Mouse (Mus musculus) adrenal gland (tissue): ENCODE measurements around the gene Zfp282.

Experiments used
- intact Hi-C: fragments of 180-260 bp; cut with DNase I; formaldehyde crosslinking; loops from one replicate; pipeline ENCODE4 v1.15.1; 2025

The Zfp282 gene

DNA sequence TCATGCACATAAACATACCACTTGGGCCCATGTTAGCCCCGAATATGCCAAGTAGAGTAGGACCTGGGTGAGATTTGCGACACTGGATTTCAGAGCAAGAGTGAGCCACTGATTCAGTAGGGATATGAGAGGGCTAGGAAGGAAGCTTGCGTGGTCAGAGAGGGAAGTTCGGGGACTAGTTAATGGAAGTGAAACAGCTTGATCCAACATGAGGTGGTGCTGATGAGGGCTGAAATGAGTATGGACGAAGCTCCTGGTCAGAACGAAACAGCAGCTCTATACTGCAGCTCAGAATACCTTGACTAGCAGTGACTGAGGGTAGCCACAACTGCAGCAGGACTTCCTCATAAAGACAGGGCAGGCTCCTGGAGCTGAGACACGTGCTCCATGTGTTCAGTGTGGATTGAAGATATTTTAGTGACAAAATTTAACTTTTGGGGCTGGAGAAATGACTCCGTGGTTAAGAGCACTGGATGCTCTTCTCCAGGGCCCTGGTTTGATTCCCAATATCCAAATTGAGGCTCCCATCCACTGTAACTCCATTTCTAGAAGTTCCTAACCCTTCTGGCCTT lies 11.9 kb downstream of the Zfp282 start:
- intact Hi-C loops = no loop called here

DNA sequence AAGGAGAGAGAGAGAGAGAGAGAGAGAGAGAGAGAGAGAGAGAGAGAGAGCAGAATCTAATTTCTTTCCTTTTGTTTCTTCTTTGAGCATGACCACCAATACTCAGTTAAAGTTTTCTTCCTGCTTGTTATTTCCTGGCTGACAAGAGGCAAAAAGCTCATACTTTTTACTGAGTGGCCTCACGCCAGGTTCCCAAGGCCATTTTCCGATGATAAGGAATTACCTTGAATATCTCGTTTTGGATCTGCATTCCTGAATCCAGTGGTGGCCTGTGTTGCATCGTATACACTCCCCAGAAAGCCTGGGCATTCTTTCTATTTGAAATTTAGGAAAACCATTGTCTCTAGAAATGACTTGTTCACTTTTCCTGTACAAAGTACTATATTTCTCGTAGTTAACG lies 22.4 kb downstream of the Zfp282 start:
- intact Hi-C loops = no loop called here

DNA sequence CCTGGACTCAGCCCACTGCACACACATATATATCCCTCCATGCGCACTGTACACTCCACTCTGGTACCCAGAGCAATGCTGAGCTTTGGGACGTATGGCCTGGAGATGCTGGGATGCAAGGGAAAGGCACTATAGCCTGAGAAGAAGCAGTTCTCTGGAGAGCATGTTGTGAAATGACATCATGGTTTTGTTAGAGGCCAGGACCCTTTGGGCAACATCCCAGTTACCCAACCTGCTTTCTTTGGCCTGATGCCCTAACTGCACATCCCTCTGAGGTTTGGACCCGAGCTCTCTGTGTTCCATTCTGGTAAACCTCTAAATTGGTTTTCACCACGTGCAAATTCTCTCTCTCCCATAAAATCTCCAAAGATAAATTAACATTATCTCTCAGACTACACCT lies 26.6 kb downstream of the Zfp282 start:
- intact Hi-C loops = no loop called here

- intact Hi-C loops = no loop called here
Measured at GRCm38 (mm10) chr6:47904361-47904760, 27.4 kb downstream of the Zfp282 start.

DNA sequence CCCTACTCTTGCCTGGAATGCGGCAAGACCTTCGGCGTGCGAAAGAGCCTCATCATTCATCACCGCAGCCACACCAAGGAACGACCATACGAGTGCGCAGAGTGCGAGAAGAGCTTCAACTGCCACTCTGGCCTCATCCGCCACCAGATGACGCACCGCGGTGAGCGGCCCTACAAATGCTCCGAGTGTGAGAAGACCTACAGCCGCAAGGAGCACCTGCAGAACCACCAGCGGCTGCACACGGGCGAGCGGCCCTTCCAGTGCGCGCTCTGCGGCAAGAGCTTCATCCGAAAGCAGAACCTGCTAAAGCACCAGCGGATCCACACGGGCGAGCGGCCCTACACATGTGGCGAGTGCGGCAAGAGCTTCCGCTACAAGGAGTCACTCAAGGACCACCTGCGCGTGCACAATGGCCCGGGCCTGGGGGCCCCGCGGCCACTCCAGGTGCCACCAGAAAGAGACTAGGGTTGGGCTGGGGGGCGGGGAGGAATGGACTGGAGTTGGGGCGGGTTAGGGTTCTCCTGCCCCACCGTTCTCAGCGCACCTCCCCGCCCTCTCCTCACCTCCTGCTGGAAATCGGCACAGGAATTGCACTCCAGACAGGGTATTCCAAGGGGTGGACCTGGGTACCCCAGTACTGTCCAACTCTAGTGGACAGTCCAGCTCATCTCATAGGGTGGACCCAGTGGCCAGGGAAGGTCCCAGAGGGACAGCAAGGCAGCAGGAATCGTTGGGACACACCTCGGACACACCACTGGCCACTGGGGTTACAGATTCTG lies 28.1 kb downstream of the Zfp282 start:
- intact Hi-C loops = no loop called here

GRCm38 (mm10) chr6:47906326-47906725 lies 29.3 kb downstream of the Zfp282 start:
- intact Hi-C loops = no loop called here

DNA sequence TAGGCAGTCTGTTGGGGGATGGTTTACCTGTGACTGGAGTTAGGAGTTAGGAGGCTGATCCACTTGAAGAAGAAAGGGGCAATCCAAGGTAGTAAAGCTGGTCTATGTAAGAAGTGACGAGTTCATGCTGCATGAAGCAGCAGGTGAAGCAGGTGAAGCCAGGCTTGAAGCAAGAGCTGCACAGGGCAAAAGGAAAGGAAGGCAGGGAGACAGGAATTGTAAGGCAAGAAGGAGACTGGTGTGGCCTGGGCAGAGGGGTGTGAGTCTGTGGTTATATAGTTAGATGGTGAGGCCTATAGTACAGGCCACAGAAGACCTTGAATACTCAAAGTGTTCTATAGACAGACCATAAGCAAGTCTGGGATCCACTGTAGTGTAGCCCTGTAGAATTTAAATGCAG lies 32.0 kb downstream of the Zfp282 start:
- intact Hi-C loops = no loop called here

GRCm38 (mm10) chr6:47911650-47912049 lies 34.6 kb downstream of the Zfp282 start:
- intact Hi-C loops = no loop called here

DNA sequence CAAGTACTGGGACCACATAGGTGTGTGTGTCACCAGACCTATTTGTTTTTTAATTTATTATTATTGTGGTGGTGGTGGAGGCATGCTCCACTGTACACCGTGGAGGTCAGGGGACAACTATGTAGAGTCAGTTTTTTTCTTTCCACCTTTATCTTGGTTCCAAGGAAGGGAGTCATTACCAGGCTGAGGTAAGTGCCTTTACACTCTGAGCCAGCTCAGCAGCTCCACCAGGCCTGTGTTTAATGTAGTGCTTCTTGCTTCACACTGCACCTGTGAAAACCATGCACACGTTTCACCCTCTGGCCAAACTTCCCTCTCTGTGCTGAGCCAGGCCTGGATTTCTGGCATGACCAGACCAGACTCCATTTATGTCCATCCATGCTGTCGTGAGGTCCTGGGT lies 36.0 kb downstream of the Zfp282 start:
- intact Hi-C loops = no loop called here

GRCm38 (mm10) chr6:47917051-47917450 lies 40.0 kb downstream of the Zfp282 start:
- intact Hi-C loops = no loop called here

DNA sequence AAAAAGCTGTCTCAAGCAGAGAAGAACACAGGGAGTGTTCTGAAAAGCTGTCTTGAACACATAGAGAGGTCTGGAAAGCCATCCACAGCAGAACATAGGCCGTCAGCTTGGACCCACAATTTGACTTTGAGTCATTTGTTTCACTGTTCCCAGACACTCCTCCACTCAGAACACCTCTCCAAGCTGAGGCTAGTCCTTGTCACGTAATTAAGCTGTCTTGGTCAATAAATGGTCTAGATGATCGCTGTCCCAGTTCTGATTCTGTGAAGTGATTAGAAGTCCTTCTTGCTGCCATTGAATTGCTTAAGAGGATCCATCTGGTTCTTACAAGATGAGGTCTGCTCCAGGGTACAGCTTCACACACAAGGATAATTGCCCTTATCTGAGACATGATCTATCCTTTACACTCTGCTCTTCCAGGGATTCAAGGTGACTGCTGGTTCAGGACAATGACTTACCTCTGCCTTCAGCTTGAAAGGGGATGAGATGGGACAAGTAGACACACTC lies 41.8 kb downstream of the Zfp282 start:
- intact Hi-C loops = no loop called here

GRCm38 (mm10) chr6:47919646-47920446 lies 42.8 kb downstream of the Zfp282 start:
- intact Hi-C loops = loop anchor here (5.0 kb wide), 1 partner anchor 43 kb away; the partner anchor contains the start of gene Zfp282

DNA sequence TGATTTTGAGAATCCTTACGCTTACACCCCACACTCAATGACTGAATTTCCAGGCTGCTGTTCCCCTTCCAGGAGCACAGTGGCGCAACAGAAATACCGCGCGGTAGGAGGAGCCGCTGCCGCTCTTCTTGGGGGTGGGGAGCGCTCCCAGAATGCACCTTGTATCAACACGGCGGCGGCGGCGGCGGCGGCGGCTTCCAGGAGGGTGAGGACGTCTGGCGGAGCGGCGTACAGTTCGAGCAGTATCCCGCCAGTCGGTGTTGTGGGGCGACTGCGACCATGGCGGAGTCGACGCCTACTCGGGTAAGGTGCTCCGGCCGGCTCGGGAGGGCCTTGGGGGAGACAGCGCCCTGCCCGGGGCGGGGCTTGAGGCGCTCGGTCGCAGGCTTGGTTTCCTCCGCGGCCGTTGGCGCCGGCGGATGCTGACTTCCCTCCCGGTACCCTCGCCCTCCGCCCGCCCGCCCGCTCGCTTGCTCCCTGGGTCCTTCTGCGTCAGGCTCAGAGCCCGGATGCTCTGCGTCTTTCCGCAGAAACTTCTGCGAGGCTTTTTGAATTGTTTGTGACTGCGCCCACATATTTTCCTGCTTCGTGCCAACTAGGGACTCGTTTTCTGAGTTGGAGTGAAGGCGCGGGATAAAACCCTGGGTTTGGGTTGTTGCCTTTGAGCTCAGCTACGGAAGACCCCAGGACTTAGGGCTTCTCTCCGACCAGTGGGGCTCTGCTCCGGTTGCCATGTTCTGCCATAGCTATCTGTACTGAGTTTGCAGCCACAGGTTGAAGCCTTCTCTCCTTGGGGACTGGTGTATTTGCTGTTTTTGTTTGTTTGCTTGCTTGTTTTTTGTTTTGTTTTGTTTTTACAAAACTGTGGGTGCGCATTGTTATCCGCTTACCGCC lies 43.7 kb downstream of the Zfp282 start, which contains the start of gene Zfp212:
Gene Zfp212, plus strand, starts transcription at position 30 of the 894 bp plus-strand sequence.
- intact Hi-C loops = loop anchor here (5.0 kb wide), 1 partner anchor 43 kb away; the partner anchor contains the start of gene Zfp282

DNA sequence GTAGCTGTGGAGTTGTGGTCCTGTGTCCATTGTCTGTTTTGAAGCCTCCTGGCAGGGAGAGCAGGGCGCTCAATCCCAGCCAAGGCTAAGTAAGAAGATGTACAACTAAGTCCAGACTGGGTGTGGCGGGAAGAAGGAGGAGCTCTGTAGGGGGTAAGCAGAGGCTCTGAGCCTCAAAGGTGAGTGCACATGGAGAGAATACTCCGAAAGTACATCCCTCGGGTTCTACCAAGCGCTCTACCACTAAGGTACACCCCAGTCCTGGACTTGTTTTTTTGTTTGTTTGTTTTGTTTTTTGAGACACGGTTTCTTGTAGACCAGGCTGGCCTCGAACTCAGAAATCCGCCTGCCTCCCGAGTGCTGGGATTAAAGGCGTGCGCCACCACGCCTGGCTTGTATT lies 65.5 kb downstream of the Zfp282 start:
- intact Hi-C loops = no loop called here

- intact Hi-C loops = no loop called here
Measured at GRCm38 (mm10) chr6:47943021-47943691, 66.2 kb downstream of the Zfp282 start.

DNA sequence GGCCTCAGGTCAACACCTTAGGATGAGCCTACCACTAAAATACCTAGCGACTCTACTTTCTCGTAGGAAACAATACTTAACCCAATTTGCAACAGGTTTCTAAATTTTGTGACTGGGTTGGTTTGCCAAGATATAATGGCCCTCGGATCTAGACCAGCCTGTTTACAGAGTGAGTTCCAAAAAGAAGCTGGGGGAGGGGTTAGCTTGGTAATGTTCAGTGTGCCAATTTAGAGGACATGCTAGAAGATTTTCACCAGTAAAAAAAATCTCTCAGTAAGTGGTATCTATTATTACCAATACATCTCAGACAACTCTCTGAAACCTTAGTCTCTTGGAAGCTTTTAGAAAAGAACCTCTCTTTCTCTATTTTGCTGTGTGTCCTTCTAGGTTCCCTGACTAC lies 66.7 kb downstream of the Zfp282 start:
- intact Hi-C loops = no loop called here

GRCm38 (mm10) chr6:47947388-47947787 lies 70.4 kb downstream of the Zfp282 start:
- intact Hi-C loops = no loop called here

GRCm38 (mm10) chr6:47953191-47953726 lies 76.3 kb downstream of the Zfp282 start, which contains the start of gene Zfp956:
Gene Zfp956, plus strand, starts transcription at chr6:47953390.
- intact Hi-C loops = no loop called here

DNA sequence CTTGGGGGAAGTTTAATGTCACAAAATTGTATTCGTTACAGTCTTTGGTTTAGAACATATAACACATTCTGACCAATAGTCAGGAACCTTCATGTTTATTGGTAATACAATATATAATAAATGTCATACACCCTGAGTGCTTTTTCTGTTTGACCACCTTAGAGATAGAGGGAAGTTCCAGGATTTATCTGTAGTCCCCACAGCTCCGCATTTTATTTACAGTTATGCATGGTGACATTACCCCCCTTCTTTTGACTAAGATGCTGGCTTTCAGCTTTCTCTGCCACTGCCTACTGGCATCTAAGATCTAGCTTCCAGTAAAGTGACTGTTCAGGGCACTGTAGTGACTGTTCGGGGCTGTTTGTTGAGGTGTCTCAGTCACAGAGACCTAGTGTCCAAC lies 77.4 kb downstream of the Zfp282 start:
- intact Hi-C loops = no loop called here

DNA sequence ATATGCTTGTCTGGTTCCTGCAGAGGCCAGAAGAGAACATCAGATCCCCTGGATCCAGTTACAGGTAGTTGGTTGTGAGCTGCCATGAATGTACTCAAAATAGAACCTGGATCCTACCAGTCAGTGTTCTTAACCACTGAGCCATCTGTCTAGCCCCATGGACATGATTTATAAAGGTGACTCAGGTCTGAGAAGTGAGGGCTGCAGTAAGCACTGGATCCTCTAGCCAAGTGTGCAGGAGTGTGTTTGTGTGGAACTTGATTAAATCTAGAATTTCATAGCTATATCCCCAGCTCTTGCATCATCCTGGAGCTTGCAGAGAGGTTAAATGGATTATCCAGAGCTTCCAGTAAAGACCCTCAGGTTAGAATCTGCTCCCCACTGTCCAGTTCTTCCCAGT lies 80.8 kb downstream of the Zfp282 start:
- intact Hi-C loops = no loop called here
